Comparison of ENCODE assay signal across 10 mouse cellular contexts in genomic region chr6:103275476-103275875, GRCm38 (mm10).
DNase-seq lines count a peak whose midpoint lies in the region; ATAC-seq and TF ChIP-seq lines count a peak whose summit lies in the region.
"Had no signal": no experiment of that assay in that cellular context is flagged by ENCODE, and none has a peak within 500 bp of the region (broad histone marks: within the 10 kb centered on the region; RNA-seq: fewer than 3 reads in every experiment).

No protein-coding gene starts in this region.

- no peaks in the 10 kb centered on the region for H3K27me3 ChIP-seq in heart, postnatal 0 days (ENCODE audit: control insufficient read depth, insufficient read depth, low read length)
- no peaks in the 10 kb centered on the region for H3K27me3 ChIP-seq in heart, embryonic 12.5 days (replicated peaks)

- WGBS in heart, postnatal 0 days = 26% methylated on average over 2 of the region's 2 CpGs
- 31% methylated on average over 2 of the region's 2 CpGs for WGBS in heart, embryonic 12.5 days

- H3K4me3 ChIP-seq in heart, postnatal 0 days (ENCODE audit: low read depth, low read length) = no peak overlapping the region
- H3K4me3 ChIP-seq in heart, embryonic 12.5 days = no peak overlapping the region

- no peak for TF ChIP-seq EP300 in heart, postnatal 0 days (IDR thresholded peaks at IDR 0.05; ENCODE audit: low read depth)

- peak; percentile 47 for TF ChIP-seq CTCF in heart, postnatal 0 days (IDR thresholded peaks at IDR 0.05; ENCODE audit: low read depth)

- H3K4me2 ChIP-seq in heart, postnatal 0 days (ENCODE audit: low read depth, low read length) = no peak overlapping the region
- H3K4me2 ChIP-seq in heart, embryonic 12.5 days = no peak overlapping the region

- H3K9me3 ChIP-seq in heart, postnatal 0 days (replicated peaks; ENCODE audit: control insufficient read depth, low read length) = no peaks in the 10 kb centered on the region
- H3K9me3 ChIP-seq in heart, embryonic 12.5 days (replicated peaks) = no peaks in the 10 kb centered on the region

- no peak for DNase-seq in heart, postnatal 0 days (ENCODE audit: low spot score)
- no peak for DNase-seq in heart, adult 9 months (ENCODE audit: low spot score in 2 of 2)
- DNase-seq in lung, postnatal 36 days = peak; percentile 1
- no peak for DNase-seq in lung, adult 18-20 months
- peak; percentile 55 for DNase-seq in embryo, embryonic 11 days
- peak; percentile 17 for DNase-seq in right cerebral cortex, postnatal 4 days
- no peak for DNase-seq in adrenal gland, adult 18-20 months (ENCODE audit: low spot score in 2 of 2)

- no peak for ATAC-seq in heart, postnatal 0 days (ENCODE audit: insufficient read depth, low read depth)
- no peak for ATAC-seq in heart, embryonic 12.5 days (ENCODE audit: insufficient number of reproducible peaks, low FRiP score)
- ATAC-seq: intestine, embryonic 16.5 days had no signal

- no peaks in the 10 kb centered on the region for H3K36me3 ChIP-seq in heart, postnatal 0 days (replicated peaks; ENCODE audit: control insufficient read depth, insufficient read depth, low read length)
- no peaks in the 10 kb centered on the region for H3K36me3 ChIP-seq in heart, embryonic 12.5 days

- no peak overlapping the region for H3K27ac ChIP-seq in heart, postnatal 0 days (ENCODE audit: low read depth)
- H3K27ac ChIP-seq in heart, embryonic 12.5 days (ENCODE audit: poor library complexity, severe bottlenecking) = no peak overlapping the region
- H3K27ac ChIP-seq: macrophage had no signal

- no peaks in the 10 kb centered on the region for H3K4me1 ChIP-seq in heart, postnatal 0 days (ENCODE audit: control insufficient read depth, insufficient read depth)
- 0 out of 2 replicates have a peak, but pooled peaks cover 2% of the 10 kb centered on the region for H3K4me1 ChIP-seq in heart, embryonic 12.5 days (replicated peaks)

- no peak overlapping the region for H3K9ac ChIP-seq in heart, postnatal 0 days (replicated peaks; ENCODE audit: low read depth, low read length)
- H3K9ac ChIP-seq in heart, embryonic 12.5 days = no peak overlapping the region

Comparison
In these comparisons a context has a peak if more than half of its experiments do, and no peak if none do; other contexts are left out.
1. DNase-seq: peak in lung, postnatal 36 days (single experiment), embryo, embryonic 11 days (single experiment) and right cerebral cortex, postnatal 4 days (single experiment); none in heart, postnatal 0 days (single experiment), heart, adult 9 months (0 of 2), lung, adult 18-20 months (0 of 2) and adrenal gland, adult 18-20 months (0 of 2).